ENCODE assay signal across 32 mouse cellular contexts in the genomic region with DNA sequence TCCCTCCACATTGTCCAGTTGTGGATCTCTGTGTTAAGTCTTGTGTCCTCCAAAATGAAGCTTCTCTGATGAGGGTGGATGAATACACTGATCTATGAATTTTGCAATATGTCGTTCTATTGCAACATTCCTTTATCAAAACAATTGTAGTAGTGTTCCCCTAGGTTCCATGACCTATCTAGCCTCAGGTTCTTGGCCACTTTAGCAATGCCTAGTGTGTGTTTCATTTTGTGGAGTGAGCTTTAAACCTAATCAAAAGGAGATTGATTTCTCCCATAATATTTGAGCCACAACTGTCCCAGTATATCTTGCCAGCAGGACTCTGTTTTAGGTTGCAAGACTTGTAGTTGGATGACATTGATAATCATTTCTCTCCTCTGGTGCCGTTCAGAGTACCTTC.
"Had no signal": no experiment of that assay in that cellular context is flagged by ENCODE, and none has a peak within 500 bp of the region (broad histone marks: within the 10 kb centered on the region; RNA-seq: fewer than 3 reads in every experiment).

No protein-coding gene starts in this region.

- H3K4me1 ChIP-seq: limb, embryonic 10.5 days; limb, embryonic 12.5 days; limb, embryonic 13.5 days; limb, embryonic 15.5 days; liver, embryonic 13.5 days; liver, embryonic 15.5 days; lung, embryonic 15.5 days; megakaryocyte, embryonic 14.5 days; midbrain, embryonic 10.5 days; midbrain, embryonic 12.5 days; midbrain, embryonic 13.5 days; midbrain, embryonic 15.5 days; neural tube, embryonic 12.5 days had no signal

- H3K4me2 ChIP-seq: limb, embryonic 12.5 days; limb, embryonic 13.5 days; limb, embryonic 15.5 days; liver, embryonic 11.5 days; liver, embryonic 13.5 days; liver, embryonic 15.5 days; lung, embryonic 14.5 days; lung, embryonic 15.5 days; midbrain, embryonic 11.5 days; midbrain, embryonic 12.5 days; midbrain, embryonic 13.5 days; midbrain, embryonic 15.5 days; neural tube, embryonic 12.5 days had no signal

- H3K9ac ChIP-seq: limb, embryonic 12.5 days; limb, embryonic 13.5 days; limb, embryonic 15.5 days; liver, embryonic 13.5 days; liver, embryonic 14.5 days; liver, embryonic 15.5 days; liver, postnatal 0 days; lung, embryonic 14.5 days; lung, embryonic 15.5 days; midbrain, embryonic 12.5 days; midbrain, embryonic 13.5 days; midbrain, embryonic 15.5 days; neural tube, embryonic 12.5 days had no signal

- H3K36me3 ChIP-seq: limb, embryonic 10.5 days; limb, embryonic 12.5 days; limb, embryonic 13.5 days; limb, embryonic 15.5 days; liver, embryonic 13.5 days; liver, embryonic 15.5 days; lung, embryonic 15.5 days; midbrain, embryonic 10.5 days; midbrain, embryonic 12.5 days; midbrain, embryonic 13.5 days; midbrain, embryonic 15.5 days; neural tube, embryonic 12.5 days had no signal

- ATAC-seq: liver, postnatal 0 days; lung, postnatal 0 days; midbrain, embryonic 13.5 days; midbrain, embryonic 15.5 days; midbrain, embryonic 16.5 days had no signal

- DNase-seq: left cerebral cortex, postnatal 4 days; liver; liver, embryonic 13.5 days; liver, postnatal 0 days; lung, adult 18-20 months; lung, adult 2 months; lung, embryonic 14.5 days; lung, postnatal 10 days; lung, postnatal 14 days; lung, postnatal 36 days; lung, postnatal 4 days; midbrain, embryonic 14.5 days had no signal

- H3K27ac ChIP-seq: left cerebral cortex, adult 2 months; limb, embryonic 10.5 days; limb, embryonic 12.5 days; limb, embryonic 13.5 days; limb, embryonic 15.5 days; liver, embryonic 13.5 days; liver, embryonic 14.5 days; liver, embryonic 15.5 days; lung, embryonic 15.5 days; macrophage; midbrain, embryonic 10.5 days; midbrain, embryonic 12.5 days; midbrain, embryonic 13.5 days; midbrain, embryonic 15.5 days; neural tube, embryonic 12.5 days had no signal

- H3K27me3 ChIP-seq: limb, embryonic 12.5 days; limb, embryonic 13.5 days; limb, embryonic 15.5 days; liver, embryonic 13.5 days; liver, embryonic 15.5 days; lung, embryonic 15.5 days; megakaryocyte, embryonic 14.5 days; midbrain, embryonic 12.5 days; midbrain, embryonic 13.5 days; midbrain, embryonic 15.5 days; neural tube, embryonic 12.5 days had no signal

- H3K4me3 ChIP-seq: left cerebral cortex, adult 2 months; limb, embryonic 10.5 days; limb, embryonic 12.5 days; limb, embryonic 13.5 days; limb, embryonic 15.5 days; liver, embryonic 13.5 days; liver, embryonic 15.5 days; lung, embryonic 15.5 days; megakaryocyte, embryonic 14.5 days; midbrain, embryonic 10.5 days; midbrain, embryonic 12.5 days; midbrain, embryonic 13.5 days; midbrain, embryonic 15.5 days; myocyte; neural tube, embryonic 12.5 days had no signal

- H3K9me3 ChIP-seq: limb, embryonic 10.5 days; limb, embryonic 12.5 days; limb, embryonic 13.5 days; limb, embryonic 15.5 days; liver, embryonic 13.5 days; liver, embryonic 15.5 days; lung, embryonic 15.5 days; megakaryocyte, embryonic 14.5 days; midbrain, embryonic 10.5 days; midbrain, embryonic 12.5 days; midbrain, embryonic 13.5 days; midbrain, embryonic 15.5 days; neural tube, embryonic 12.5 days had no signal
